Mouse (Mus musculus) spleen, adult 2 months (tissue): ENCODE results near the gene Gm20388. TPM values are rescaled to one million over a fixed set of nuclear protein-coding genes. Genes with fewer than 3 reads are reported as not detected.
A peak's percentile ranks its signal among the peaks of the same experiment; 100 is the strongest.

Experiments used
- DNase-seq, 2 experiments: peaks; one replicate each; pipeline versions ENCODE4 v3.0.0 to v3.0.0-alpha.2; 2012 to 2021; ENCODE audit warnings: low spot score in 2 of 2, low read depth in 1 of 2
- H3K27ac ChIP-seq: fragments of 200-500 bp; 2 replicates; pipeline ENCODE4 v1.5.1; 2012; ENCODE audit warnings: low read length, inconsistent platforms; ENCODE audit not compliant: insufficient read depth
- H3K27me3 ChIP-seq: fragments of 200-500 bp; 2 replicates; pipeline ENCODE4 v1.6.1; 2012; ENCODE audit warnings: mild to moderate bottlenecking, moderate library complexity, low read length, inconsistent platforms; ENCODE audit not compliant: control insufficient read depth, insufficient read depth
- H3K36me3 ChIP-seq: fragments of 200-500 bp; 2 replicates; pipeline ENCODE4 v1.6.1; 2012; ENCODE audit warnings: mild to moderate bottlenecking, low read length, inconsistent platforms; ENCODE audit not compliant: control insufficient read depth, insufficient read depth
- H3K4me1 ChIP-seq: fragments of 200-500 bp; 2 replicates; pipeline ENCODE4 v1.6.1; 2011; ENCODE audit warnings: inconsistent platforms; ENCODE audit not compliant: control insufficient read depth, insufficient read depth, insufficient read length
- H3K4me3 ChIP-seq: fragments of 200-500 bp; 2 replicates; pipeline ENCODE4 v1.5.1; 2011; ENCODE audit warnings: mild to moderate bottlenecking, inconsistent platforms; ENCODE audit not compliant: insufficient read depth, insufficient read length; ENCODE audit errors: extremely low read depth
- CTCF ChIP-seq: fragments of 200-500 bp; IDR thresholded peaks from 2 replicates; pipeline ENCODE4 v1.5.1; 2011; ENCODE audit warnings: mild to moderate bottlenecking, inconsistent platforms; ENCODE audit not compliant: insufficient read depth, insufficient read length, insufficient replicate concordance; ENCODE audit errors: extremely low read depth
- POLR2A ChIP-seq: fragments of 200-500 bp; IDR thresholded peaks from 2 replicates; pipeline ENCODE4 v1.6.1; 2011; ENCODE audit warnings: low read depth, low read length, inconsistent platforms
- WGBS: fragments of 180-500 bp; shearing (Covaris S2); methylation state at CpG from one replicate; pipeline ENCODE4 v1.1.7; 2018; 5-methylcytosine and 5-hydroxymethylcytosine counted together
- polyA plus RNA-seq: library from polyadenylated mRNA; depleted of rRNA; stranded (reverse); fragments of >200 nt; gene quantifications from 2 replicates; pipeline ENCODE4 v1.2.3, GENCODE M21; 2012

Gm20388 gene
- polyA plus RNA-seq, 1 experiment, result 26.1 TPM

- DNase-seq, result no peak
- TF ChIP-seq POLR2A (no peak), CTCF (no peak)
- H3K4me3 ChIP-seq, result no peak overlapping the region
- 77% methylated on average over 13 of the region's 13 CpGs for WGBS
- H3K27ac ChIP-seq, result no peak overlapping the region
- H3K27me3 ChIP-seq, result no peaks in the 10 kb centered on the region
- no peaks in the 10 kb centered on the region for H3K4me1 ChIP-seq
- H3K36me3 ChIP-seq, result peaks cover 63% of the 10 kb centered on the region
Measured at GRCm38 (mm10) chr8:123398308-123398707, 3487.7 kb downstream of the Gm20388 start.

- DNase-seq, result no peak
- peaks cover 3% of the 10 kb centered on the region; the same call in 1 of the 2 replicates for H3K4me1 ChIP-seq
- TF ChIP-seq CTCF (no peak), POLR2A (no peak)
Measured at GRCm38 (mm10) chr8:123401936-123402335, 3491.3 kb downstream of the Gm20388 start.

GRCm38 (mm10) chr8:123402730-123403326 lies 3492.2 kb downstream of the Gm20388 start:
- Histone ChIP-seq H3K4me3 (no peak overlapping the region), H3K36me3 (peaks cover 32% of the 10 kb centered on the region), H3K27ac (no peak overlapping the region), H3K27me3 (0 out of 2 replicates have a peak, but pooled peaks cover 1% of the 10 kb centered on the region), H3K4me1 (peaks cover 3% of the 10 kb centered on the region; the same call in 1 of the 2 replicates)
- DNase-seq, result no peak
- TF ChIP-seq POLR2A, result no peak
- no peak for TF ChIP-seq CTCF
- WGBS, result 91% methylated on average over 9 of the region's 9 CpGs

More at GRCm38 (mm10) chr8:123401936-123402335, 3491.3 kb downstream of the Gm20388 start:
- WGBS, result 90% methylated on average over 9 of the region's 9 CpGs
- peaks cover 39% of the 10 kb centered on the region for H3K36me3 ChIP-seq
- H3K4me3 ChIP-seq, result no peak overlapping the region
- no peak overlapping the region for H3K27ac ChIP-seq
- no peaks in the 10 kb centered on the region for H3K27me3 ChIP-seq

- Histone ChIP-seq H3K36me3 (peaks cover 18% of the 10 kb centered on the region), H3K4me3 (no peak overlapping the region), H3K4me1 (peaks cover 3% of the 10 kb centered on the region; the same call in 1 of the 2 replicates), H3K27me3 (0 out of 2 replicates have a peak, but pooled peaks cover 1% of the 10 kb centered on the region), H3K27ac (peak overlapping the region; percentile 37; the same call in 1 of the 2 replicates)
- TF ChIP-seq POLR2A (no peak), CTCF (no peak)
- DNase-seq, result peak in 1 of 2 experiments; percentile 14
- WGBS, result 36% methylated on average over 8 of the region's 8 CpGs
Measured at GRCm38 (mm10) chr8:123404521-123404920, 3493.9 kb downstream of the Gm20388 start.

- peak; percentile 40 to 48 for DNase-seq
- Histone ChIP-seq H3K4me1 (peaks cover 13% of the 10 kb centered on the region), H3K27ac (no peak within 1 kb of the TSS), H3K36me3 (peaks cover 7% of the 10 kb centered on the region; the same call in 1 of the 2 replicates), H3K4me3 (no peak within 1 kb of the TSS), H3K27me3 (peaks cover 7% of the 10 kb centered on the region)
- WGBS, result 14% methylated on average over 4 of the region's 4 CpGs
- TF ChIP-seq CTCF (peak; percentile 82; the same call in 1 of the 2 replicates), POLR2A (no peak)
Measured at GRCm38 (mm10) chr8:123406786-123407185, 3496.1 kb downstream of the Gm20388 start, which contains the start of gene Mc1r. Gene Mc1r, plus strand, starts transcription at chr8:123407107.

GRCm38 (mm10) chr8:123407612-123408011 lies 3497.0 kb downstream of the Gm20388 start:
- Histone ChIP-seq H3K4me3 (no peak overlapping the region), H3K27me3 (peaks cover 8% of the 10 kb centered on the region), H3K36me3 (peaks cover 2% of the 10 kb centered on the region; the same call in 1 of the 2 replicates), H3K27ac (no peak overlapping the region), H3K4me1 (peaks cover 20% of the 10 kb centered on the region)
- no peak for TF ChIP-seq POLR2A
- TF ChIP-seq CTCF, result no peak
- no peak for DNase-seq
- 87% methylated on average over 13 of the region's 13 CpGs for WGBS

- no peaks in the 10 kb centered on the region for H3K36me3 ChIP-seq
- 38% methylated on average over 9 of the region's 9 CpGs for WGBS
- H3K27me3 ChIP-seq, result peaks cover 8% of the 10 kb centered on the region
- TF ChIP-seq CTCF (no peak), POLR2A (no peak)
- H3K4me1 ChIP-seq, result peaks cover 20% of the 10 kb centered on the region
- H3K4me3 ChIP-seq, result no peak overlapping the region
- H3K27ac ChIP-seq, result no peak overlapping the region
- no peak for DNase-seq
Measured at GRCm38 (mm10) chr8:123408586-123409544, 3498.2 kb downstream of the Gm20388 start.
